Mouse (Mus musculus): ENCODE measurements at regions not wholly inside any gene's neighbourhood (a gene's known extent, or its start where the extent isn't known, plus 50 kb on each side); places are given as distances from the start of the nearest gene placed in this dataset.

DNA sequence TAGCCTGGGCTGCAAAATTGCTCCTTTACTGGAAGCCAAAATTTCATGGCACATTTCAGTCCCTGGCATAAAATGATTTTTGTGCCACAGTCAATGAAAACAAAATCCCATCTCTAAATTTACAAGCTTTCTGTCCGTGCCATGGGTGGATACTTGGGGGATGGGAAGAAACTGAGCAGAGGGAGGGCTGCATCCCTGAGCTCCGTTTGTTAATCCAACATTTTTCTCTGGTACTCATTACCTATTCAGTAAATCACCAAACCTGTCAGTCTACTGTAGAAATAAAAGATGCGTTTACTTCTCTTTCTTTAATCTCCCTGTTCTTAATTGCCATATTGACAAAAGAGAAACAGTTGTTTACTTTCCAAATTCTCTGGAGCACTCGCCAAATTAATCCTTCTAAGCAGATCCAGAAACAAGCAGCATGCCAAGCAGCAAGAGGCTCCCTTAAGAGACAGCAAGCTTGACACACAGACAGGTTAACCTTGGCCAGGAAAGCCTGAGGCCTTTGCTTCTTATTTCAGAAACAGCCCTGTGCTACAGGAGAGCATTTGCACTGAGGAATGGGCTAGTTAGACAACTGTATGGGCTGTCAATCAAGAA lies 326.6 kb downstream of the Nsun3 start:
- H3K27me3 ChIP-seq (ENCODE audit: insufficient read depth, poor library complexity, severe bottlenecking) = no peaks in the 10 kb centered on the region
- H3K4me1 ChIP-seq (replicated peaks) = no peaks in the 10 kb centered on the region
- no peak for DNase-seq (ENCODE audit: low spot score)
- 57% methylated on average over 4 of the region's 4 CpGs for WGBS
- H3K9me3 ChIP-seq = no peaks in the 10 kb centered on the region
- H3K4me3 ChIP-seq = no peak overlapping the region
- H3K36me3 ChIP-seq = no peaks in the 10 kb centered on the region
- H3K27ac ChIP-seq = no peak overlapping the region

- no peaks in the 10 kb centered on the region for H3K36me3 ChIP-seq
- H3K4me1 ChIP-seq (replicated peaks) = no peaks in the 10 kb centered on the region
- DNase-seq (ENCODE audit: low spot score) = no peak
- no peaks in the 10 kb centered on the region for H3K9me3 ChIP-seq
- H3K4me3 ChIP-seq = no peak overlapping the region
- no peak overlapping the region for H3K27ac ChIP-seq
- H3K27me3 ChIP-seq (ENCODE audit: insufficient read depth, poor library complexity, severe bottlenecking) = no peaks in the 10 kb centered on the region
- 94% methylated on average over 3 of the region's 3 CpGs for WGBS
These were observed 336.9 kb downstream of the Nsun3 start for GRCm38 (mm10) chr16:62449735-62450134.

- Histone ChIP-seq H3K27ac (no peak overlapping the region), H3K4me1 (replicated peaks) (no peaks in the 10 kb centered on the region), H3K4me3 (no peak overlapping the region), H3K27me3 (ENCODE audit: insufficient read depth, poor library complexity, severe bottlenecking) (no peaks in the 10 kb centered on the region), H3K36me3 (no peaks in the 10 kb centered on the region), H3K9me3 (no peaks in the 10 kb centered on the region)
- 89% methylated on average over 3 of the region's 3 CpGs for WGBS
- no peak for DNase-seq (ENCODE audit: low spot score)
These were observed 339.2 kb downstream of the Nsun3 start for GRCm38 (mm10) chr16:62447380-62447779.

DNA sequence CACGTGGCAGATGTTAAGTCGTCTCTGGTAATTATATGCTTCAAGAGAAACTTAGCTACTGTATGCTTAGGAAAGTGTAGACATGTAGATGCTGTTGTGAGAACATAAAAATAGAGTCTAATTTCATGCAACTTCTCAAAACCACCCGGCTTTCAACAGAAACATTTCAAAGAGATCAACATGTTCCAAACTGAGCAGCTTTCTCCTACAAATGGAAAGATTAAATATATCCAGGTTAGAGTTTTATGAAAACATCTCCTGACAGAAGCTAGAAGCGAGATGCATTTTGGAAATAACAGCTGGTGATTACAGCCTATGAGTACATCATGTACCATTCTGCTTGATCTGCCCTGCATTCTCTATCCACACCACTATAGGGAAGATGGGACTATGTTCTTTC lies 345.4 kb downstream of the Nsun3 start:
- Histone ChIP-seq H3K27ac (no peak overlapping the region), H3K9me3 (no peaks in the 10 kb centered on the region), H3K4me1 (replicated peaks) (no peaks in the 10 kb centered on the region), H3K4me3 (no peak overlapping the region), H3K27me3 (ENCODE audit: insufficient read depth, poor library complexity, severe bottlenecking) (no peaks in the 10 kb centered on the region), H3K36me3 (no peaks in the 10 kb centered on the region)
- WGBS = 83% methylated on average over 4 of the region's 4 CpGs
- DNase-seq (ENCODE audit: low spot score) = no peak

GRCm38 (mm10) chr16:62433125-62433524 lies 353.5 kb downstream of the Nsun3 start:
- no peak overlapping the region for H3K4me3 ChIP-seq
- no peak for DNase-seq (ENCODE audit: low spot score)
- H3K9me3 ChIP-seq = no peaks in the 10 kb centered on the region
- no peak overlapping the region for H3K27ac ChIP-seq
- no peaks in the 10 kb centered on the region for H3K27me3 ChIP-seq (ENCODE audit: insufficient read depth, poor library complexity, severe bottlenecking)
- WGBS = 87% methylated on average over 2 of the region's 2 CpGs
- no peaks in the 10 kb centered on the region for H3K36me3 ChIP-seq
- H3K4me1 ChIP-seq (replicated peaks) = no peaks in the 10 kb centered on the region

DNA sequence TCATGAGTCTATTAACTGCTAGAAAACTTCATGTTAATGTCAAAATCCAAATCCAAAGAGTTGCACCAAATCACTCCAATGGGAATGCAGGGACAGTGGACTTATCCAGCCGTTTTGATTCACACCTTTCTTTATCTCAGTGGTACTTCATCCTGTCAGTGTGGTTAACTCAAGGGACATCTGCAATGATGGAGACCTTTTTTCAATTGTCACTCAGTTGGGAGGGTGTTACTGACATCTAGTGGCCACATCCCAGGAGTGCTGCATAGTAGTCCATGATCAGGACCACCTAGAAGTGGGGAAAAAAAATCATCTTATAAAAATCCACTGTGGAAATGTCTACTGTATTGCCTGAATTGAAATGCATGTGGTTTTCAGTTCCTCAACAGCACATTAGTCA lies 372.1 kb downstream of the Nsun3 start:
- H3K27ac ChIP-seq = no peak overlapping the region
- no peaks in the 10 kb centered on the region for H3K36me3 ChIP-seq
- DNase-seq (ENCODE audit: low spot score) = peak; percentile 35
- no peaks in the 10 kb centered on the region for H3K9me3 ChIP-seq
- H3K4me3 ChIP-seq = no peak overlapping the region
- H3K27me3 ChIP-seq (ENCODE audit: insufficient read depth, poor library complexity, severe bottlenecking) = no peaks in the 10 kb centered on the region
- 40% methylated on average over 1 of the region's 1 CpGs for WGBS
- no peaks in the 10 kb centered on the region for H3K4me1 ChIP-seq (replicated peaks)

- Histone ChIP-seq H3K36me3 (no peaks in the 10 kb centered on the region), H3K4me1 (replicated peaks) (no peaks in the 10 kb centered on the region), H3K27ac (no peak overlapping the region), H3K9me3 (no peaks in the 10 kb centered on the region), H3K27me3 (ENCODE audit: insufficient read depth, poor library complexity, severe bottlenecking) (no peaks in the 10 kb centered on the region), H3K4me3 (no peak overlapping the region)
- WGBS = 70% methylated on average over 3 of the region's 3 CpGs
- DNase-seq (ENCODE audit: low spot score) = no peak
These were observed 379.0 kb downstream of the Nsun3 start for GRCm38 (mm10) chr16:62407526-62408165.

DNA sequence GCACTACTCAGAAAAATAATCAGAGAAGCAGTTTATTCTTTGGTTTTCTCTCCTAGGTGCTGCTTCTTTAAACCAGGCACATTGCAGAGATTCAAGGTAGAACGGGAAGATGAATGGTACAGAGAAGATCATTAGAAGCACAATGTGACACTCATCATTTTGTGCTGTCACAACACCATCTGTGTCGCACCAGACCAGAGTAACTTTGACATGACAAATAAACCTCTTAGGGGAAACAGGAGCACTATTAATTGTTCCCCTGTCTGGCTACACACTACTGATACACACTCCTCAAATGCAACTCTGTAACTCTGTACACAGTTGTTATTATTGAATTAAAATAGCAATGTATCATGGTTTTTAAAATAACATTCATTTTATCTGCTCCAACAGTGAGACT lies 380.2 kb downstream of the Nsun3 start:
- no peaks in the 10 kb centered on the region for H3K27me3 ChIP-seq (ENCODE audit: insufficient read depth, poor library complexity, severe bottlenecking)
- no peak for DNase-seq (ENCODE audit: low spot score)
- 84% methylated on average over 2 of the region's 2 CpGs for WGBS

GRCm38 (mm10) chr16:62357279-62357678 lies 429.3 kb downstream of the Nsun3 start:
- Histone ChIP-seq H3K27ac (no peak overlapping the region), H3K4me3 (no peak overlapping the region), H3K9me3 (no peaks in the 10 kb centered on the region)

More for the DNA sequence above, 380.2 kb downstream of the Nsun3 start:
- no peaks in the 10 kb centered on the region for H3K4me1 ChIP-seq (replicated peaks)
- no peak overlapping the region for H3K27ac ChIP-seq
- H3K4me3 ChIP-seq = no peak overlapping the region
- no peaks in the 10 kb centered on the region for H3K36me3 ChIP-seq
- no peaks in the 10 kb centered on the region for H3K9me3 ChIP-seq

DNA sequence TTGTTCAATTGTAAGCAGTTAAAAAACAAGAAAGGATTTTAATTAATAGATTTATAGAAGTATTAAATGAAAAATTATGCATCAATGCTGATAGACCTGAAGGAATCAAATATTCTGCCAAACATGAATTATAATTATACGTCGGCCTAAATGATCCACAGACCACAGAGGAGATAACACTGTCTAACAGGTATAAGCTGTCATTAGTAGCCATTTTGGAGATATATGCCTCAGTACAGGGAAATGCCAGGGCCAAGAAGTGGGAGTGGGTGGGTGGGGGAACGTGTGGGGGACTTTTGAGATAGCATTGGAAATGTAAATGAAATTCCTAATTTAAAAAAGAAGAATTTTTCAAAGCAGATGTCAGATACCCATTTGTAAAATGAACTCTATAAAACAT lies 430.3 kb downstream of the Nsun3 start:
- no peak overlapping the region for H3K27ac ChIP-seq
- peaks cover 14% of the 10 kb centered on the region for H3K4me1 ChIP-seq (replicated peaks)
- 81% methylated on average over 3 of the region's 3 CpGs for WGBS
- no peak for DNase-seq (ENCODE audit: low spot score)
- H3K9me3 ChIP-seq = no peaks in the 10 kb centered on the region
- no peak overlapping the region for H3K4me3 ChIP-seq
- no peaks in the 10 kb centered on the region for H3K27me3 ChIP-seq (ENCODE audit: insufficient read depth, poor library complexity, severe bottlenecking)
- no peaks in the 10 kb centered on the region for H3K36me3 ChIP-seq

More at GRCm38 (mm10) chr16:62357279-62357678, 429.3 kb downstream of the Nsun3 start:
- no peak for DNase-seq (ENCODE audit: low spot score)
- Histone ChIP-seq H3K4me1 (replicated peaks) (peaks cover 14% of the 10 kb centered on the region), H3K27me3 (ENCODE audit: insufficient read depth, poor library complexity, severe bottlenecking) (no peaks in the 10 kb centered on the region), H3K36me3 (no peaks in the 10 kb centered on the region)

- H3K36me3 ChIP-seq = no peaks in the 10 kb centered on the region
- H3K27ac ChIP-seq = no peak overlapping the region
- H3K9me3 ChIP-seq = no peaks in the 10 kb centered on the region
- peaks cover 14% of the 10 kb centered on the region for H3K4me1 ChIP-seq (replicated peaks)
- WGBS = 32% methylated on average over 8 of the region's 8 CpGs
- H3K27me3 ChIP-seq (ENCODE audit: insufficient read depth, poor library complexity, severe bottlenecking) = no peaks in the 10 kb centered on the region
- H3K4me3 ChIP-seq = peak overlapping the region; percentile 11; the same call in 1 of the 2 replicates
- no peak for DNase-seq (ENCODE audit: low spot score)
These were observed 430.8 kb downstream of the Nsun3 start for GRCm38 (mm10) chr16:62355830-62356270.

DNA sequence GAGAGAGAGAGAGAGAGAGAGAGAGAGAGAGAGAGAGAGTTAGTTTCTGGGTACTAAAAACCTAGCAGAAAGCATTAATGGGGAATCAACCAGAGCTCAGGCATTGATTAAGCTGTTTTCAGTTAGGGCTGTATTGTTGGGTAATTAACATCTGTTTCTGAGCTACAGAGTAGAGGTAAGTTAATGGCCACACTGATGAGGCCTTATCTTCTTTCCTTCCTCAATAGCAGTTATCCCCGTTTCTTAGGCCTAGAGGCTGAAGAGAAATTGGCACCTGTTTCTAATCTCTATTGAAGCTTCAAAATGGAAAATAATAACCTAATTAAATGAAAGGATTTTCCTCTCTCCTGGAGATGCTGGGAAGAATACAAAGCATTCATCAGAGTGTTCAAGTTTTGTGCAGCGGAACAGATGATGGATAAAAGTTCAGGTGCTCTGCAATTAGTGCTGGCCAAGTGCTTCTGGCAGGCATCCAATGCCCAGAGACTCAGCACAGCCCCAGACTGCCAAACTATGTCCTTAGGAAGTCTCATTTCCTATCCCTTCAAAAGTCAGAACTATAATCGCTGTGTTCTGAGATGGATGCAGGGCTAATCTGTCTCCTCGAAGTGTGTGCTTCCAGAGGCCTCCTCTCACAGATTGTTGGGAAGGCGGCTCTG lies 459.1 kb downstream of the Nsun3 start:
- WGBS = 88% methylated on average over 5 of the region's 5 CpGs
- no peak for DNase-seq (ENCODE audit: low spot score)
- no peaks in the 10 kb centered on the region for H3K9me3 ChIP-seq
- H3K36me3 ChIP-seq = no peaks in the 10 kb centered on the region
- H3K4me3 ChIP-seq = no peak overlapping the region
- no peaks in the 10 kb centered on the region for H3K27me3 ChIP-seq (ENCODE audit: insufficient read depth, poor library complexity, severe bottlenecking)
- H3K4me1 ChIP-seq (replicated peaks) = no peaks in the 10 kb centered on the region
- no peak overlapping the region for H3K27ac ChIP-seq

DNA sequence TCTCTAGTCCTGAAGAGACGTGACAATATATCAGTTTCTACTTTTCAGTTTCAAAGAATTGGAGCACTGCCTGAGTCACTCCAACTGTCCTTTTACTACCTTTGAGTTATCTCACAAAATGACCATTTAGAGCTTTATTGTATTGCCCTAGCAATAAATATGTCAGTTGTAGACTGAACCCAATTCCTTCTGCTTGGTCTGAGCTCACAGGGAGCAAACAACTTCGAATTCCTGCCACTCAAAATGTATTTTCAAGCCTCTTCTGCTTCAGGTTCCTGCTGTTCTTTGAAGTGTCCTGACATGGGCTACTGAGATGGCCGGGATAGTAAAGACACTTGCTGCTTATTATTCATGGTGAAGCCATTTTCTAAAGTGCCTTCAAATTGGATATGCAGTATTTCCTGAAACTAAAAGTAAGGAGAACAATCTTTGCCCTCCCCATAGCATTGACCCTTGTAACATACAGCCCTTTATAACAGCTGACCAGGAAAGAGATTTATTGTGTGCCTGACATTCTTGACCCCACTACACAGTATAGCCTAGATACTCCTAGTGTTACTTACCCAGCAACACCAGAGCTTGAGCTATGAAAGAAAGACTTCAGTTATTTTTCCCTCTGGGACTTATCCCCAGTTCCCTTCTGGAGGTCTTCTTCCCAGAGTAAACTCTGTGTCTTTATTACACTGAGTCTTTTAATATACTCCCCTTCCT lies 460.9 kb downstream of the Nsun3 start:
- 68% methylated on average over 3 of the region's 3 CpGs for WGBS

More for the DNA sequence above, 460.9 kb downstream of the Nsun3 start:
- no peak for DNase-seq (ENCODE audit: low spot score)
- H3K4me1 ChIP-seq (replicated peaks) = no peaks in the 10 kb centered on the region
- H3K9me3 ChIP-seq = no peaks in the 10 kb centered on the region
- no peaks in the 10 kb centered on the region for H3K27me3 ChIP-seq (ENCODE audit: insufficient read depth, poor library complexity, severe bottlenecking)
- no peaks in the 10 kb centered on the region for H3K36me3 ChIP-seq
- H3K27ac ChIP-seq = no peak overlapping the region
- no peak overlapping the region for H3K4me3 ChIP-seq
